Mouse (Mus musculus): Measurements from ENCODE around the gene Chmp6. TPM values are rescaled to one million over a fixed set of nuclear protein-coding genes. Genes with fewer than 3 reads are reported as not detected.
A peak's percentile ranks its signal among the peaks of the same experiment; 100 is the strongest.

The Chmp6 gene
- polyA plus RNA-seq, 1 experiment, result 60.5 TPM

GRCm38 (mm10) chr11:119905794-119906193, 7.4 kb upstream of the Chmp6 start:
- H3K79me2 ChIP-seq (ENCODE audit: control insufficient read depth, insufficient read depth), result no peaks in the 10 kb centered on the region
- no peak for TF ChIP-seq MYOG (IDR thresholded peaks at IDR 0.05; ENCODE audit: control insufficient read depth in 1 of 3, insufficient read depth in 1 of 3, insufficient read length in 2 of 3, low read depth in 2 of 3)
- TF ChIP-seq SRF (IDR thresholded peaks at IDR 0.05; ENCODE audit: control insufficient read depth, insufficient read length, low read depth), result no peak
- TF ChIP-seq POLR2A (IDR thresholded peaks at IDR 0.05; ENCODE audit: insufficient read length, low read depth), result no peak
- no peak for TF ChIP-seq MAX (IDR thresholded peaks at IDR 0.05; ENCODE audit: low read depth)
- TF ChIP-seq E2F4 (IDR thresholded peaks at IDR 0.05; ENCODE audit: insufficient read depth), result no peak
- TF ChIP-seq MYOD1 (IDR thresholded peaks at IDR 0.05; ENCODE audit: control insufficient read depth in 1 of 3, insufficient read length in 2 of 3, low read depth in 2 of 3), result no peak
- no peak for TF ChIP-seq TCF3 (IDR thresholded peaks at IDR 0.05; ENCODE audit: insufficient read length, low read depth)
- TF ChIP-seq REST (IDR thresholded peaks at IDR 0.05; ENCODE audit: insufficient read depth, insufficient read length), result no peak
- TF ChIP-seq USF1 (IDR thresholded peaks at IDR 0.05; ENCODE audit: low read depth), result no peak
- no peak for TF ChIP-seq POLR2AphosphoS2 (IDR thresholded peaks at IDR 0.05; ENCODE audit: insufficient read length, low read depth)
- no peak for TF ChIP-seq TCF12 (IDR thresholded peaks at IDR 0.05; ENCODE audit: insufficient read depth, poor library complexity, severe bottlenecking)
- TF ChIP-seq CEBPB (IDR thresholded peaks at IDR 0.05; ENCODE audit: insufficient read depth, poor library complexity, severe bottlenecking), result no peak
- H3K4me3 ChIP-seq, result no peak overlapping the region
- no peak overlapping the region for H3ac ChIP-seq (ENCODE audit: control insufficient read depth, insufficient read length)
- no peak overlapping the region for H3K4me2 ChIP-seq (ENCODE audit: low read depth)
- no peaks in the 10 kb centered on the region for H3K27me3 ChIP-seq (ENCODE audit: control insufficient read depth, insufficient read depth, insufficient read length)
- H3K36me3 ChIP-seq (ENCODE audit: control insufficient read depth, insufficient read depth), result no peaks in the 10 kb centered on the region

GRCm38 (mm10) chr11:119907006-119907650, 6.1 kb upstream of the Chmp6 start:
- H3K36me3 ChIP-seq (ENCODE audit: control insufficient read depth, insufficient read depth), result no peaks in the 10 kb centered on the region
- TF ChIP-seq POLR2A (IDR thresholded peaks at IDR 0.05; ENCODE audit: insufficient read length, low read depth) (no peak), MYOD1 (IDR thresholded peaks at IDR 0.05; ENCODE audit: control insufficient read depth in 1 of 3, insufficient read length in 2 of 3, low read depth in 2 of 3) (no peak)
- H3K79me2 ChIP-seq (ENCODE audit: control insufficient read depth, insufficient read depth), result no peaks in the 10 kb centered on the region

GRCm38 (mm10) chr11:119907711-119908110, 5.5 kb upstream of the Chmp6 start:
- no peak overlapping the region for H3K4me3 ChIP-seq
- no peak for TF ChIP-seq TCF12 (IDR thresholded peaks at IDR 0.05; ENCODE audit: insufficient read depth, poor library complexity, severe bottlenecking)
- TF ChIP-seq POLR2AphosphoS2 (IDR thresholded peaks at IDR 0.05; ENCODE audit: insufficient read length, low read depth), result no peak
- no peak for TF ChIP-seq MYOG (IDR thresholded peaks at IDR 0.05; ENCODE audit: control insufficient read depth in 1 of 3, insufficient read depth in 1 of 3, insufficient read length in 2 of 3, low read depth in 2 of 3)
- no peak for TF ChIP-seq MAX (IDR thresholded peaks at IDR 0.05; ENCODE audit: low read depth)
- TF ChIP-seq MYOD1 (IDR thresholded peaks at IDR 0.05; ENCODE audit: control insufficient read depth in 1 of 3, insufficient read length in 2 of 3, low read depth in 2 of 3), result no peak
- H3K27me3 ChIP-seq (ENCODE audit: control insufficient read depth, insufficient read depth, insufficient read length), result no peaks in the 10 kb centered on the region
- H3K4me2 ChIP-seq (ENCODE audit: low read depth), result no peak overlapping the region
- H3ac ChIP-seq (ENCODE audit: control insufficient read depth, insufficient read length), result no peak overlapping the region
- H3K36me3 ChIP-seq (ENCODE audit: control insufficient read depth, insufficient read depth), result no peaks in the 10 kb centered on the region
- no peaks in the 10 kb centered on the region for H3K79me2 ChIP-seq (ENCODE audit: control insufficient read depth, insufficient read depth)

More at GRCm38 (mm10) chr11:119907006-119907650, 6.1 kb upstream of the Chmp6 start:
- Histone ChIP-seq H3K4me3 (no peak overlapping the region), H3K27me3 (ENCODE audit: control insufficient read depth, insufficient read depth, insufficient read length) (no peaks in the 10 kb centered on the region), H3K4me2 (ENCODE audit: low read depth) (no peak overlapping the region), H3ac (ENCODE audit: control insufficient read depth, insufficient read length) (no peak overlapping the region)

GRCm38 (mm10) chr11:119909436-119909835, 3.8 kb upstream of the Chmp6 start:
- H3K4me3 ChIP-seq, result no peak overlapping the region
- no peak overlapping the region for H3K4me2 ChIP-seq (ENCODE audit: low read depth)
- no peak overlapping the region for H3ac ChIP-seq (ENCODE audit: control insufficient read depth, insufficient read length)
- H3K79me2 ChIP-seq (ENCODE audit: control insufficient read depth, insufficient read depth), result peaks cover 6% of the 10 kb centered on the region
- no peaks in the 10 kb centered on the region for H3K36me3 ChIP-seq (ENCODE audit: control insufficient read depth, insufficient read depth)
- no peaks in the 10 kb centered on the region for H3K27me3 ChIP-seq (ENCODE audit: control insufficient read depth, insufficient read depth, insufficient read length)
- TF ChIP-seq USF1 (IDR thresholded peaks at IDR 0.05; ENCODE audit: low read depth), result no peak
- no peak for TF ChIP-seq MYOG (IDR thresholded peaks at IDR 0.05; ENCODE audit: control insufficient read depth in 1 of 3, insufficient read depth in 1 of 3, insufficient read length in 2 of 3, low read depth in 2 of 3)
- no peak for TF ChIP-seq TCF12 (IDR thresholded peaks at IDR 0.05; ENCODE audit: insufficient read depth, poor library complexity, severe bottlenecking)
- no peak for TF ChIP-seq MAX (IDR thresholded peaks at IDR 0.05; ENCODE audit: low read depth)
- no peak for TF ChIP-seq CEBPB (IDR thresholded peaks at IDR 0.05; ENCODE audit: insufficient read depth, poor library complexity, severe bottlenecking)
- TF ChIP-seq E2F4 (IDR thresholded peaks at IDR 0.05; ENCODE audit: insufficient read depth), result no peak
- TF ChIP-seq POLR2AphosphoS2 (IDR thresholded peaks at IDR 0.05; ENCODE audit: insufficient read length, low read depth), result no peak
- no peak for TF ChIP-seq POLR2A (IDR thresholded peaks at IDR 0.05; ENCODE audit: insufficient read length, low read depth)
- TF ChIP-seq MYOD1 (IDR thresholded peaks at IDR 0.05; ENCODE audit: control insufficient read depth in 1 of 3, insufficient read length in 2 of 3, low read depth in 2 of 3), result no peak
- no peak for TF ChIP-seq REST (IDR thresholded peaks at IDR 0.05; ENCODE audit: insufficient read depth, insufficient read length)
- TF ChIP-seq SRF (IDR thresholded peaks at IDR 0.05; ENCODE audit: control insufficient read depth, insufficient read length, low read depth), result no peak
- TF ChIP-seq TCF3 (IDR thresholded peaks at IDR 0.05; ENCODE audit: insufficient read length, low read depth), result no peak

- TF ChIP-seq E2F4 (IDR thresholded peaks at IDR 0.05; ENCODE audit: insufficient read depth) (no peak), MYOD1 (IDR thresholded peaks at IDR 0.05; ENCODE audit: control insufficient read depth in 1 of 3, insufficient read length in 2 of 3, low read depth in 2 of 3) (no peak), POLR2AphosphoS2 (IDR thresholded peaks at IDR 0.05; ENCODE audit: insufficient read length, low read depth) (no peak), MYOG (IDR thresholded peaks at IDR 0.05; ENCODE audit: control insufficient read depth in 1 of 3, insufficient read depth in 1 of 3, insufficient read length in 2 of 3, low read depth in 2 of 3) (no peak), TCF12 (IDR thresholded peaks at IDR 0.05; ENCODE audit: insufficient read depth, poor library complexity, severe bottlenecking) (no peak), TCF3 (IDR thresholded peaks at IDR 0.05; ENCODE audit: insufficient read length, low read depth) (no peak), POLR2A (IDR thresholded peaks at IDR 0.05; ENCODE audit: insufficient read length, low read depth) (no peak), SRF (IDR thresholded peaks at IDR 0.05; ENCODE audit: control insufficient read depth, insufficient read length, low read depth) (no peak), REST (IDR thresholded peaks at IDR 0.05; ENCODE audit: insufficient read depth, insufficient read length) (no peak), USF1 (IDR thresholded peaks at IDR 0.05; ENCODE audit: low read depth) (no peak), CEBPB (IDR thresholded peaks at IDR 0.05; ENCODE audit: insufficient read depth, poor library complexity, severe bottlenecking) (no peak), MAX (IDR thresholded peaks at IDR 0.05; ENCODE audit: low read depth) (no peak)
- Histone ChIP-seq H3K79me2 (ENCODE audit: control insufficient read depth, insufficient read depth) (peaks cover 14% of the 10 kb centered on the region), H3ac (ENCODE audit: control insufficient read depth, insufficient read length) (no peak overlapping the region), H3K27me3 (ENCODE audit: control insufficient read depth, insufficient read depth, insufficient read length) (no peaks in the 10 kb centered on the region), H3K4me2 (ENCODE audit: low read depth) (peak overlapping the region; percentile 99), H3K36me3 (ENCODE audit: control insufficient read depth, insufficient read depth) (peaks cover 7% of the 10 kb centered on the region), H3K4me3 (peak overlapping the region; percentile 86)
These were observed 396 bp upstream of the Chmp6 start for GRCm38 (mm10) chr11:119912845-119913244.
